Mouse (Mus musculus): ENCODE data around the gene Trem2.
"Not testable (repeated sequence)": the region's sequence is repeated elsewhere in the genome, so short reads cannot be mapped to it uniquely, and the experiment has no call there.

Trem2 gene

DNA sequence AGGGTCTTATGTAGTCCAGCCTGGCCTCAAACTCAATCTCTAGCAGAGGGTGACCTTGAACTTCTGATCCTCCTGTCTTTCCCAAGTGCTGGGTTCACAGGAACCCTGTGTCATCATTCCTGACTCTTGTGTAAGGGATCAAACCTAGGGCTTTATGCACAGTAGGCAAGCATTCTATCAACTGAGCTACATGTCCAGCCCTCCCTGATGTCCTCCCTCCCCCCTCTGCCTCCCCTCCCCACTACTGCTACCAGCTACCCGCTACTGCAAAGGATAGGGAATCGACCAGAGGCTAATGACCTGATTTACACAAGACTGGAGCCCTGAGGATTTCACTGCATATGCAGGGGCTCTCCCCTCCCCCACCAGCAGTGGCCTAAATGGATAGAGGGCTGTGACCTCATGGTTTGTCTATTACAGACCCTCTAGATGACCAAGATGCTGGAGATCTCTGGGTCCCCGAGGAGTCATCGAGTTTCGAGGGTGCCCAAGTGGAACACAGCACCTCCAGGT lies 4.5 kb downstream of the Trem2 start:
- no peak for DNase-seq (ENCODE audit: low read depth, low spot score)

DNA sequence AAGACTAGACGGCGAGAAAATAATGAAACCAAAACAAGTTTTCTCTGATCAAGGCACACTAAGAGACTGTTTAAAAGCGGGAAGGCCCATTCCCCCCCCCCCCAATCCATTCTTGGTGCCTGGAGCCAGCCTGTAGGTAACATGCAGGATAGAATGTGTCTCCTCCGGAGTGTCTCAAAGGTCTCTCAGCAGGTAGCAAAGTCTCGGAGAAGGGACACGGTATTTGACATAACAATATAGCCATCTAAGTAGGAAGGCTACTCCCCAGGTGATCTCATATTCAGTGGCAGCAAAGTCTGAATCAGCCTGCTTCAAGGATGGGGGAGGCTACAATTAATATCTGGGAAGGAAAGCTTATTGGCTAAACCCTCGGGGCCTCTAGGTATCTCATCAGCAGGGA lies 6.8 kb downstream of the Trem2 start:
- not testable (repeated sequence) for DNase-seq (ENCODE audit: low read depth, low spot score)

- peak; percentile 98 for DNase-seq (ENCODE audit: low read depth, low spot score)
These were observed 9.6 kb downstream of the Trem2 start for GRCm38 (mm10) chr17:48355822-48356221.

DNA sequence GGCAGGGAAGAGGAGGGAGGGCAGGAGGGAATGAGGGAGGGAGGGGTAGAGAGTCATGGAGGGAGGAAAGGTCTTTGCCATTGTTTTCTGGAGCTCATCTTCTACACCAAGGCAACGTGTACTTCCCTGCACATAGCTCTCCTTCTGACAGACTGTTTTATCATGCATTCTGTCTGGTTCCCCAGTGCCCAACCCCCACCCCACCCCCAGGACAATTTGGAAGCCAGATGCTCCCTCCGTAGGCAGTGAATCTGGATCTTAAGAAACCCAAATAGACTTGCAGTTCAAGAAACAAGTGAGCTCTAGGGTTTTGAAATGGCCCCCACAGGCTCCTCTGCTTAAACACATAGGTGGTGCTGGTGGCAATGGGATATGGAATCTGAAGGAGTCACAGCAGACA lies 11.7 kb downstream of the Trem2 start:
- DNase-seq (ENCODE audit: low read depth, low spot score) = no peak

- DNase-seq (ENCODE audit: low read depth, low spot score) = peak; percentile 27
These were observed 13.4 kb downstream of the Trem2 start, which contains the start of gene Treml1 for GRCm38 (mm10) chr17:48359616-48360015. Treml1 (plus strand) TSS chr17:48359916.

- no peak for DNase-seq (ENCODE audit: low read depth, low spot score)
These were observed 14.3 kb downstream of the Trem2 start for GRCm38 (mm10) chr17:48360462-48360861.

GRCm38 (mm10) chr17:48362346-48362745 lies 16.1 kb downstream of the Trem2 start:
- no peak for DNase-seq (ENCODE audit: low read depth, low spot score)

- peak; percentile 66 for DNase-seq (ENCODE audit: low read depth, low spot score)
These were observed 16.8 kb downstream of the Trem2 start for GRCm38 (mm10) chr17:48362966-48363365.

- no peak for DNase-seq (ENCODE audit: low read depth, low spot score)
These were observed 17.3 kb downstream of the Trem2 start for GRCm38 (mm10) chr17:48363421-48363965.

- DNase-seq (ENCODE audit: low read depth, low spot score) = no peak
These were observed 19.4 kb downstream of the Trem2 start for GRCm38 (mm10) chr17:48365511-48366155.

- peak; percentile 84 for DNase-seq (ENCODE audit: low read depth, low spot score)
These were observed 20.6 kb downstream of the Trem2 start for GRCm38 (mm10) chr17:48366806-48367205.

GRCm38 (mm10) chr17:48371621-48372020 lies 25.4 kb downstream of the Trem2 start:
- no peak for DNase-seq (ENCODE audit: low read depth, low spot score)

GRCm38 (mm10) chr17:48372987-48373386 lies 26.8 kb downstream of the Trem2 start:
- DNase-seq (ENCODE audit: low read depth, low spot score) = no peak

GRCm38 (mm10) chr17:48376102-48376501 lies 29.9 kb downstream of the Trem2 start:
- no peak for DNase-seq (ENCODE audit: low read depth, low spot score)

DNA sequence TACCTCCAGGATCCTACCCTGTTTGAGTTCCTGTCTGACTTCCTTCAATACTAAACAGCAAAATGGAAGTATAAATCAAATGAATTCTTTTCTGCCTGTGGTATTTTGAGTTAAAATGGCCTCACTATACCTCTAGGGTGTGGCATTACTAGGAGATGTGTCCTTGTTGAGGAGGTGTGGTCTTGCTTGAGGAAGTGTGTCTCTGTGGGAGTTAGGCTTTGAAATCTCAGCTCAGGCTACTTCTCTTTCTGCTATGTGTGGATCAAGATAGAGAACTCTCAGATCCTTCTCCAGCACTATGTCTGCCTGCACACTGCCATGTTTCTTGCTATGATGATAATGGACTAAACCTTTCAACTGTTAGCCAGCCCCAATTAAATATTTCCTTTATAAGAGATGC lies 32.8 kb downstream of the Trem2 start:
- no peak for DNase-seq (ENCODE audit: low read depth, low spot score)

- DNase-seq (ENCODE audit: low read depth, low spot score) = peak; percentile 14
These were observed 39.7 kb downstream of the Trem2 start for GRCm38 (mm10) chr17:48385786-48386461.

GRCm38 (mm10) chr17:48388666-48389065 lies 42.5 kb downstream of the Trem2 start:
- no peak for DNase-seq (ENCODE audit: low read depth, low spot score)

- DNase-seq (ENCODE audit: low read depth, low spot score) = no peak
These were observed 43.2 kb downstream of the Trem2 start for GRCm38 (mm10) chr17:48389442-48389841.

DNA sequence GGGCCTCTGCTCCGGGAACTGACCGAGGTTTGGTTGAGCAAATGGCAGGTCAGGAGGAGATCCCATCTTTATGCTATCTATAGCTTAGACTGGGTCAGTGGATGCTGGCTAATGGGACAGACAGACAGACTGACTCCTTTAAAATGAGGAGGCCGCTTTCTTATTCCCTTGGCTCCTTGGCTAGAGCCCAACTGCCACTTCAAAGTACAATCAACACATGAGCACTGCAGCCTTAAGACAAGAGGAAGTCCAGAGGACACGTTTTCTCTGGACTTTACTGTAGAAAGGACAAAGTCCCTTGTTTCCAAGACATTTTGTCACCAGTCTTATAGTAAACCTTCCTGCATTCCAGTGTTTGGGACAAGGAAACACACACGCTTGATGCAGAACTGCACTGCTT lies 45.2 kb downstream of the Trem2 start:
- no peak for DNase-seq (ENCODE audit: low read depth, low spot score)

- DNase-seq (ENCODE audit: low read depth, low spot score) = no peak
These were observed 46.4 kb downstream of the Trem2 start for GRCm38 (mm10) chr17:48392616-48393015.

- DNase-seq (ENCODE audit: low read depth, low spot score) = no peak
These were observed 55.5 kb downstream of the Trem2 start for GRCm38 (mm10) chr17:48401710-48402109.

- no peak for DNase-seq (ENCODE audit: low read depth, low spot score)
These were observed 56.5 kb downstream of the Trem2 start for GRCm38 (mm10) chr17:48402751-48403150.

All from 3T3-L1 (cell line).